Mouse (Mus musculus) layer of hippocampus, adult 9-10 months (tissue): ENCODE data around the gene Nrxn1.
"Not testable (repeated sequence)": the region's sequence is repeated elsewhere in the genome, so short reads cannot be mapped to it uniquely, and the experiment has no call there.

Experiments
- DNase-seq: peaks from one replicate; pipeline ENCODE4 v3.0.0; 2022; ENCODE audit warnings: low spot score

Nrxn1 gene

GRCm38 (mm10) chr17:90269143-90269542 is 823.7 kb downstream of the Nrxn1 start:
- DNase-seq: no peak

GRCm38 (mm10) chr17:90253451-90254131 is 839.3 kb downstream of the Nrxn1 start:
- DNase-seq: no peak

GRCm38 (mm10) chr17:90252196-90252595 is 840.7 kb downstream of the Nrxn1 start:
- DNase-seq: no peak

- no peak for DNase-seq
Measured at GRCm38 (mm10) chr17:90247071-90247849, 845.6 kb downstream of the Nrxn1 start.

GRCm38 (mm10) chr17:90244339-90244738 is 848.5 kb downstream of the Nrxn1 start:
- no peak for DNase-seq

GRCm38 (mm10) chr17:90238964-90239363 is 853.9 kb downstream of the Nrxn1 start:
- no peak for DNase-seq

- DNase-seq: no peak
Measured at GRCm38 (mm10) chr17:90238517-90238916, 854.4 kb downstream of the Nrxn1 start.

- DNase-seq: not testable (repeated sequence)
Measured at GRCm38 (mm10) chr17:90235674-90236073, 857.2 kb downstream of the Nrxn1 start.

GRCm38 (mm10) chr17:90234806-90235205 is 858.1 kb downstream of the Nrxn1 start:
- DNase-seq: no peak

GRCm38 (mm10) chr17:90208547-90208946 is 884.3 kb downstream of the Nrxn1 start:
- DNase-seq: no peak

GRCm38 (mm10) chr17:90207617-90208016 is 885.3 kb downstream of the Nrxn1 start:
- DNase-seq: no peak

GRCm38 (mm10) chr17:90203993-90204392 is 888.9 kb downstream of the Nrxn1 start:
- DNase-seq: no peak

- DNase-seq: no peak
Measured at GRCm38 (mm10) chr17:90202785-90203184, 890.1 kb downstream of the Nrxn1 start.

- no peak for DNase-seq
Measured at GRCm38 (mm10) chr17:90196772-90197171, 896.1 kb downstream of the Nrxn1 start.

- no peak for DNase-seq
Measured at GRCm38 (mm10) chr17:90141602-90142001, 951.3 kb downstream of the Nrxn1 start.

- no peak for DNase-seq
Measured at GRCm38 (mm10) chr17:90130836-90131235, 962.0 kb downstream of the Nrxn1 start.

- no peak for DNase-seq
Measured at GRCm38 (mm10) chr17:90129183-90129582, 963.7 kb downstream of the Nrxn1 start.

GRCm38 (mm10) chr17:90127561-90127960 is 965.3 kb downstream of the Nrxn1 start:
- no peak for DNase-seq

- DNase-seq: no peak
Measured at GRCm38 (mm10) chr17:90122796-90123481, 969.9 kb downstream of the Nrxn1 start.

GRCm38 (mm10) chr17:90116241-90116640 is 976.6 kb downstream of the Nrxn1 start:
- no peak for DNase-seq

- DNase-seq: no peak
Measured at GRCm38 (mm10) chr17:90094999-90095398, 997.9 kb downstream of the Nrxn1 start.

GRCm38 (mm10) chr17:90088314-90088650 is 1004.6 kb downstream of the Nrxn1 start:
- peak; percentile 84 for DNase-seq
